Mouse (Mus musculus) MEL-GATA-1-ER (cell line): Measurements from ENCODE around the gene Tiam1.

Source experiments
- DNase-seq: peaks from one replicate; pipeline ENCODE4 v3.0.0-alpha.2; 2012; ENCODE audit warnings: low read depth; ENCODE audit errors: extremely low read depth

Gene Tiam1

DNA sequence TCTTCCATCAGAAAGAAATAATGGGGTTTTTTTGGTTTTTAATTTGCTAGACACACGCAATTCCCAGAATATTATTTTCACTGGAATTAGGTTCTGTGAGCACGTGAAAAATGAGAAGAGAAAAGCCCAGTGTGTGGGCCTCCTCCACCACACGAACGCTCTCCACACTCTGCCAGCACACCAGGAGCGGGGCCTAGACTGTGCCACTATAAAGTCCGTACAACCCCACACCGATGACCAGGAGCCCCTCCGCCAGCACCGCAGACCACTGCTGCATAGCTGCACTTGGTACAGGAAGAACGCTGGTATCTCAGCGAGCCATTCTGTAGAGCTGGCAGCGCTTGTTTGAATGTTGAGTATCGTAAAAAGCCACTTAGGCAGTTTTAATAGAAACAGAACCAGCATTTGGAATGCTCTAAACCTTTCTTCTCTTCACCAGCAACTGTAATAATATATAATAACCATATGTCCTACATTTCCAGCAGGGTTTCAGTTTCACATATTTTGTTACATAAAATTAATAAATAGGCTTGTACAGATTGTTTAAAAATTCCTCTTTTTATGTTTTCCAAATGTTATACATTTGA lies 136.1 kb downstream of the Tiam1 start:
- no peak for DNase-seq

DNA sequence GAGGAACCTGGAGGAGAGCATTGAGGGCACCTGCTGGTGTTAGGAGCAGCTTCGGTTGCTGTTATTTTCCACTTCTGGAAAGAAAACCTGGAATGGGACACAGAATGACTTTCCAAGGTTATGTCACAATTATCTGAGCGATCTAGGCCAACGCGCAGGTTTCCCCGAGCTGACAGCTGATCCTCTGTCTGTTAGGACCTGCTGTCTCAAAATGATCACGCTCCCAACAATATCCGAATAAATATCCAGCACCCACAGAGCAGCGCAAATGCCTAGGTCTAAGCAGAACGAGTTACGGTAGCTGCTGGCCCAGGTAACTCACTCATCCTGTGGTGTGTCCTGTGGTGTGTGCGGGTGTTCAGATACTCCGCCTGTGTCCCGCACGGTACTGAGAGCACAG lies 140.0 kb downstream of the Tiam1 start:
- DNase-seq: no peak

DNA sequence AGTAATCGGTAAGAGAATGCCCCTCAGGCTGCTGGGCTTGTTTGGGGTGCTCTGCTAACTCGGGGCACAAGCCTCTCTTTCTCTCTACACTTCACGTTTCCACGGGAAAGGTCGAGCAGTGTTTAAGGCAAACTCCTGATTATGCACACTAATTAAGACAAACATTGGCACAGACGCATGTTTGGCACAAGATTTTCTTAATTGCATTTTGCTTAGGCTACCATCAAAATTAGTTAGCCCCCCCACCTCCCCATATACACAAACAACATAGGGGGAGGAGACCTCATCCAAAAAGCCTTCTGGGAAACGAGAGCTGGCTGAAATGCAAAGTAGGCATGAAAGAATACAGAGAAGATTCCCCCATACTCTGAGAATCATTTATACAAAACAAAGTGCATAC lies 148.4 kb downstream of the Tiam1 start:
- no peak for DNase-seq

DNA sequence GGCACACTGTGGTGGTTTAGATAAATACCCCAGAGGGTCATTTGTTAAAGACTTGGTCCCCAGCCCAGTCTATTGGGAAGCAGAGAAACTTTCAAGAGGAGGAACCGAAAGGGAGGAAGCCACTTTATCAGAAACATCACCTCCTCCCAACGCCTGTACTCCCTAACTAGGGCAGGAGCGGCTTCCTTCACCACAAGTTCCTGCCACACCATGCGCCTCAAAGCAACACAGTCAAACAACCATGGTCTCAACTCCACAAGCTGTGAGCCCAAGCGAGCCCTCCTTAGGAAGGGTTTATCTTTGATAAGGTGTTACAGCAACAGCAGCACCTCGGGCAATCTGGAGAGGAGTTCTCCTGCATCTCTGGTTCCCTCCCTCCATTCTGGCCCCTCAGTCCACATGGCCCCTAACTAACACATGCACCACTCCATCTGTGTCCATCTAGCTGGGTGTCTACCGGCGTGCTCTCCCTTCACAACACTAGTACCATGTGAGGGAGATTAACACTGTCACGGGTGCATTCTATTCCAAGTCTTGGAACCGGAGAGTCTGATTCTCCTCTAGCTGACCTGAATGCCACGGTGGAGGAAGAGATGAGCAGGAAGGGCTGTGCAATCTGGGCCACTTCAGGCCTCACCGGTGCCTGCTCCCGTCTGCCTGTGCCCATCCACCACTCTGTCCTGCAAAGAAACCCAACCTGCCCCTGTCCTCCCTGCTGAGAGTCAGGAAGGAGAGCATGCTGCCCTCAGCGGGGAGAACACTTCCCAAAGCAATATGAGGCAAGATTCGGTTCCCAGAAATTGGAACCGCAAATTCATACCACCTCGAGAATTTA lies 149.4 kb downstream of the Tiam1 start:
- DNase-seq: peak; percentile 88

DNA sequence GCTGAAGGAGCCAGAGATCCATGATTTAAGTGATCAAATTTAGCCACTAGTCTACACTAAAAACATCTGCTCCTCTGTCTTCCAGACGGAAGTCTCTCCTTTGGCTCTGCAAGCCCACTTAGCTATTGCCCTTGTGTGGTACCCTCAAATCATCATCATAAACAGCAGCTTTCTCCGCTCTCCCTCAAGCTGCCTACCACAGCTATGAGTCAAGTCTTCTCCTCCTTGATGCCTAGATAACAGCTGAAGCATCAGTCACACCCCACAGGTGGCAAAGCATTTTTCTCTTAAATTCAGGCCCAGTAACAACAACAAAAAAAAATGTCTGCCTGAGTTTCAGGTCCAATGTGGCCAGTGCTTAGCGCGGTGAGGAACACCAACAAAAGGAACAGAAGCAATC lies 150.1 kb downstream of the Tiam1 start:
- no peak for DNase-seq

DNA sequence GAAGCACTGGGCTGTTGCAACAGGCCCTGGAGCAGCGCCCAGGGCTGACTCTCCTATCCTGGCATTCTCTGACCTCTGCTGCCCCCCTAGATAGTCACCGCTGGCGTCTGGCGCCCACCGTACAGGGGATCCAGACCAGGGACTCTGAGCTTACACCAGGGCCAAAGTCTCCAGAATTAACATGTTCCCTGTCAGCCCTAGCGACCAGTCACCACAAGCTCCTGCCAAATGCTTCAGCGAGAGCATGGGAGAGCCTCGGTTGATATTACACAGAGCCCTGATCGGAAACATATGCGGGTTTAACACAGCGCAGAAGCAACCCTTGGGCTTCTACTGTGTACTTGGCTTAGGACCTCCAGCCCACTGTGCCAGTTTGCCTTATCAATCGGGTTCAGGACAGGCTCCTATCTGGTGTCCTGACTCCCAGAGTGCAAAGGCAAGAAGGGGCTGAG lies 151.8 kb downstream of the Tiam1 start:
- no peak for DNase-seq

DNA sequence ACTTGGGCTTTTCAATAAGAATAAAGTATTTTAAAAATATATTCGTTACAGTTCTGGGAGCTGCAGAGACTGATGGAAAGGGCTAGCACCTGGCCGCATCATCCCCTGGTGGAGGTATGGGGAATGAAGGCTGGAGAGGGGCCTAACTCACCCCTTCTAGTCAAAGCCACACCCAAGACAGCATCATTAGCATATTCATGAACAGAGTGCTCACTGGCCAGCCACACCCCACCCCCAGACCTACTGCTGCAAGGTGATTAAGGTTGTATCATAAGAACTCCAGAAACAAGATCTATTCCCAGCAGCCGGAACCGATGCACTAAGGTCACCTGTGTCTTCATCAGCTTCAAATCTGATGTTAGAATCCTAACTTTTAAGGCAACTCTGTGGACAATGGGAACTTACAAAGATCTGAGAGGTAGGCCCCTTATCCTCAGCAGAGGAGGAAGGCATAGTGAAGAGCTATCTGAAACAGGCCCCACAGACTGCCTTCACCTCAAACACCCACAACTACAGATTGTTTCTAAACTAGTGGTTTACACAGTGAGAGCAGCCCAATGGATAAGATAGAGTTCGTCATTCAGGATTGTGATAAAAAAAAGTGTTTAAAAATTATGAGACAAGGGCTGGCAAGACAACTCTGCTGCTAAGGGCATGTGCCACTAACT lies 153.1 kb downstream of the Tiam1 start:
- no peak for DNase-seq

DNA sequence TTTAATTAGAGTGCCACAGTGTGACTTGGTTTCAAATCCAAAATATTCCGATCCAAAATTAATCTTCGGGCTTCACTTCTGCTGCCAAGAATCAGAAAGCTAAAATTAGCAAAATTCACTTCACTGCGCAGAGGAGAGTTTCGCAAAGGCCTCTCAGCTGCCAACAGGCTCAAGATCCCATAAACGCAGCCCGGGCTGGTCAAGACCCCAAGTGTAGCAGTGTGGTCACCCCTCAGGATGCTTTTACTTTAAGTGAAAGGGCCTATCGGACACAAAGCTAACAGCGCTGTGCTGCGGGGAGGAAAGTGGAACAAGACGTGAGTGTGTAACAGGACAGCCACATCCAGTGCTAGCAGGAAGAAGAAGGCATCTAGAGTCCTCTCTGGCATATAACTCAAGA lies 153.8 kb downstream of the Tiam1 start:
- DNase-seq: no peak

DNA sequence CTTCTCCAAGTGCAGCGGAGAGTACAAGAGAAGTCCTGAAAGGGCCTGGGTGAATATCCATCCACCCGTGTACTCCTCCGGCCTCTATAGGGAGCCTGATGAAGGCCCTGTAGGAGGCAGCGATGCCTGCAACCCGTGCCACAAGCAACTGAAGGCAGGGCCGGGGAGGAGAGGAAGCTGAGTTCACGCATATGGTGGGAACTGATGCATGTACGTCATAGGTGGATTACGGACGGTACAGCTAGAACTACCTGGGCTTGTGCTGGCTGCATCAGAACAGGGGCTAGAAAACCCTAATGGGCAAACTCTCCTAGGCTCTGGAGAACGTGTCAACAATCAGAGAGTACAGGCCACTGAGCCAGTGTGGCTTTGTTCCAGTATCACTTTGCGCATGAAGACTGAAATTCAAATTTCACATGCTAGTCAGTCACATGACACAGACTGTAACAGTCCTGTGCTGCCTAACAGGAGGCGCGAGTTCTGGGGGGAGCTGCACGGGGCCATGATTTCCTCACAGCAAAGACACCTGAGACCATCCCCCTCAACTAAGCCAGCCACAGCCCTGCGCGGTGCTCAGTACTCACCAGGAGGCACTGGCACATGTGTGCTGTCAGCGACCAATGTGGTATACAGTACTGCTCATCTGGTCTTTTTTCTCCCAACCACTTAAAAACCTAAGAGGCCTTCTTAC lies 156.8 kb downstream of the Tiam1 start:
- no peak for DNase-seq

DNA sequence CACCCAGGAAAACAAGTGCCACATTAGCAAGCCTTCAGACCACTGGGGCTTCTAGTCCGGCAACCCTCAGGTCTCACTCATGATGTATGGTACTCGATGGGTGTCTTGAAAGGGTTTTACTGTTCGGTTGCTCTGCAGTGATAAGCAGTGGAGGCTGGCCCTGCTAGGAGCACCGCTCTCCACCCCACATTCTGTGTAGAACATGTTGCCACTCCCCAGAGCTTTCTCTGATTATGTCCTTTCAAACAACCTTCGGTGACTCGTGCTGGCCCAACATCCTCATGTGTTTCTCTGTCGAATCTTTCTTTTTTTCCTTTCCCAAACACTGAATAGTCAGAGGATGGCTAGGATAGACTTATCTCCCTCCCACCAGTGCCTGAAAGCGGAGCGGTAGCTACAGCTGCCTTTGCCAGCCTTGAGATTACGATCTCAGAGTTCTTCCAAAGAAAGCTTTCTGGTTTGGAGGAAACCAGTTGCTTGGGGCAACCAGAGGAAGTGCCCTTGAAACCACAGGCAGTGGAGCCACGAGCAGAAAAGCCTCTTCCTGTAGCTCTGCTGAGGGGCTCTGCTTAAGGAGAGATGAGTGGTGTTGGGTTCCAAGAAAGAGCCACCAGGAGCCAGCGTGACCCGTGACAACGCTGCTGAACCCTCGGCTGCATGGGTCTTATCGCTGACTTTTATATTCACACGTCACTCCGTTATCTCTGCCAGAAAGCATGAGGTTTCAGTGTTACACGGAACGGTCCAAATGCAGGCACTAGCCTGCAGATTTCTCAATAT lies 157.7 kb downstream of the Tiam1 start:
- peak; percentile 77 for DNase-seq

DNA sequence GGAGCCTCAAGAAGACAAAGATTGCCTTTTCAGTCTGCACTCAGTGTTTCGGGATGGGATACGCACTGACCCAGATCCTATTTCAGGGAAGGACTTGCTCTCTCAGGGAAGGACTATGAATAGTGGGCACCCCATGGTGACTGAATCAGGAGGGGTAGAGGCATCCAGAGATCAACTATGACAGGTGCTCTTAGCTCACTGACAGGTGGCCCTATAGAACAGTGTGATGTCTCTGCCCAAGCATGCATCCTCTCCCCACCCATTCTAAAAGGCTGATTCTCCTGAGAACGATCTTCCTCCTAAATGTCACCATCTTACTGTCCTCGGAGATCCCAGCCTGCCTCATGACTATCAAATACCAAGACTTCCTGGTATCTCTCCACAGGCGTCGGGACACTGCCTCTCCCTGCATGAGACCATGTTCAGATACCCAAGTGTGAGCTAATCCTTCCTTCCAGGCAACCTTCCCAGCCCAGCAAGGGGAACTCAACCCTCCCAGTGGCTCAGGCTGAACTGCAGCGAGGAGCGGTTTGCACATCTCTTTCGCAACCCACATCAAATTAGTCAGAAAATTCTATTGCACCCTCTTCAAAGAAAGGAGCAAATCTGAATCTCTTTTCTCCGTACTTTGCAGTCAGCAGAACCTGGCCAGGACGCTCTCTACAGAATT lies 163.4 kb downstream of the Tiam1 start:
- no peak for DNase-seq

DNA sequence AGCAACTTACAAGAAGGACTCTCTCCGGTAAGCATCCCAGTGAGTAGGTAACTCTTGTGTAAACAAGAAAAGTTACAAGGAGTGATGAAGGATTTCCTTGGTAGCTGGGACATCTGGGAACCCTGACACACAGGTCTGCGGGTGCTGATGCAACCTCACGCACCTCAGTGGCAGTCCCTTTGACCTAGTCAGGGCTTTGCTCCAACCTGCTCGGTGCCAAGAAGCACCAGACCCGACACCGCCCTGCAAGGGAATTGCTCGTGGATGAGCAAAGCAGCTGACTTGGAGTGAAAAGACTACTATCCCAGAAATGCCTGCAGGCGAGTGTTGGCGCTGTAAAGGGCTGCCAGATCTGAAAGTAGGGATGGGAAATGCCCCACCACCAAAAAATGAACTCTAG lies 168.1 kb downstream of the Tiam1 start:
- no peak for DNase-seq

DNA sequence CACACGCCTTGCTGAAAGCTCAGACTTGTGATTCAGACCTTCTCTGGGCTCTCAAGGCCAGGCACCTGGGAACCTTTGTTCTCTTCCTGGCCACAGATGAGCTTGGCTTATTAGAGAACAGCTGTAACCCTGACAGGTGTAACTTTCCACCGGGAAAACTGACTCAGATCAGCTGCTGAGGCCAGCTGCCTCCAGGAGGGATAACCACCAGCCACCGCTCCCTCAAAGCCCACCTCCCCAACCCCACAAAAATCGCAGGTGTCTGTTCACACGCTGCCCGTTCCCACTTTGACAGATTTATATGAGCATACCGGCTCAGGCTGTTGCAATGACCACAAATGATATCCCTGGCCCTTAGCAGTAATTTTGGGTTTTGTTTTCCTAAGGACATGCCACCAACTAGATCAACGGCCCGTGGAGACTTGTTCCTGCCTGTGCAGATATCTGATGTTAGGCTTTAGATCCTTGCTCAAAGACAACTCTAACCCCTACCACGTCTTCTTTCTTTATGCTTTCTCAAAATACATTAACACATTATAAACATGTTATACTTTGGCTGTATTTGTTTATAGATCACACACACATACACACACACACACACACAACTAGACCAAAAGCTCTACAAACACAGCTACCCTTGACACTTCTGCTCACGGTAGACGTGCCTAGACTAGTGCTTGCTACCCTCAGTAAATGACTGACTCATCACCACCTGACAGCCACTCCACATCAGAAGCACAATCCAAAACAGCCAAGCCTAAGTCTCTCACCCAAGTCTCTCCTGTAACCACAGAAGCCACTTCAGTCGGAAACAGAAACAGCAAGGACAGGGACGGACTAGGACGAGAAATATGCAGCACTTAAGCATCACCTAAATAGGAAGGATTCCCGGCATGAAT lies 169.5 kb downstream of the Tiam1 start:
- no peak for DNase-seq

DNA sequence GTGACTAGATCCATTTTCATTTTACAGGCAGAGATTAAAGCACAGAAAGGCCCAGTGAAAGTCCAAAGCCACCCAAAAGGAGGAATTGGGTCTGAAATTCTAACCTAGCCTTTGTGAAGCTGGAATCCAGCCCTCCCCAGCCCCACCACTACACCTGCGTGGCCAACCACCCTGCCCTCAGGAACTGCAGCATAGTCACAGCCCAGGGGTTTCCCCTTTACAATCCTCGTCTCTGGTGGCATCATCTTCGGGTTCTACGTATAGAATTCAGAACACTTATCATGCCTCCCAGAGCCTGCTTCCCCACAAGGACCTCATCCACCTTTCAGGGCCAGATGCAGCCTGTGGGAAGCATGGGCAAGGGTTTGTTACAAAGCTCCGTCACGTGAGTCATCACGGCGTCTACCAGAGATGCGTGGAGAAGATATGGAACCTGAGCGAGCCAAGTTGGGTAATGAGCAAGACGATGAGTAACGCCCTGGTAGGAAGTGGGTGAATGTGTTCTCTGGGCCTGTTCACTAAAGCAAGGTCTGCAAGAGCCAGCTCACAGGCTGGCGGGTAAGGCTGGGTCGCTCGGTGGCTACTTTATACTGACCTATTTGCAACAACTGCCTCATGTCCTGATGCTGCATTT lies 170.6 kb downstream of the Tiam1 start:
- DNase-seq: no peak

DNA sequence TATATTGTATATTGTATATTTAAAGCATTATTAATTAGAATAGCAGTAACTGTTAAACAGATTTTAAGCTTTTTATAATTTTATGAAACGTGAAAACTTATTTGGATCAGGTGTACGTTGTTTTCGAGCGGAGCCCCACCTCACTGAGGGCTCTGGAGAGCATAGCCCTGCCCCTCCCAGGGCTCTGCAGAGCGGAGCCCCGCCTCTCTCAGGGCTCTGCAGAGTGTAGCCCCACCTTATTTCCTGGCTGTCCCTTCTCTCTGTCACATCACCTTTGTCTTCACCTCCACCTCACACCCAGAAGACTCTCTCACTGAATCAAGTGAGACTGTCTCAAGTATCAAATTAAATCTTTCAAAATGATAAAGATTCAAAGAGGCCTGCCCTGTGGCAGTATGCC lies 171.6 kb downstream of the Tiam1 start:
- DNase-seq: no peak

DNA sequence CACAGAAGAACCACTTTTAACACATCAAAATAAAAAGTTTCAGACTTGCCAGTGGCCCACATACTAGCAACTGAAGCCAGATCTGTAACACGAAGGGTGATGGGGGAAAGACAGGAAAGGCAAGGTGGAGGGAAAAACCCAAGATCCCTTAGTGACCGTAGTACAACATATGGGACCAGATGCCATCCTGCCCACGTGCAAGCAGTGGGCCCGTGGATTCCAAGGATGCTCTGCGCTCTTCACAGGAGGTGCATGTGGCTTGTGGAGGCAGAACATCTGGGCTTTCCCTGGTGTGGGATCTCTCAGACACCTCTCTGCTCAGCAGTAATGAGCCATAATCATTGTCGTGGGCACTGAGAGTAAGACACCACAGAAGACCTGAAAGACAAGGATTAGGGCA lies 175.5 kb downstream of the Tiam1 start:
- DNase-seq: no peak

DNA sequence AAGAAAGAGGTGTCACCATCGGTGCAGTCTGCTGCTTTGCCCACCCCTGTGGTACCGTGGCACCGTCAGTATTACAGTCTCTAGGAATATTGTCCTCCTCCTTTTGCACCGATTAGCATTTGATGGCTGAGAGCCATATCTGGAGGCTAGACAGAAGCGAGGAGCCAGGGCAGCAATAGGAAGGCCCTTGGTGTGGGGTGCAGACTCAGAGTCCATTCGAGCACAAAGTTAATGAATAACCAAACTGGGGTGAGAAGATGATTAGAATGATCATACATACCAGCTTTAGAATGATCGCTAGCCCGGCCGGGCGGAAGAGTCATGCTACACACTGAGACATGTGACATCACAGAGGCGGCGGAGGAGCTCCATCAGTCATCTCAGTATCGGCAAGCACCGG lies 180.7 kb downstream of the Tiam1 start:
- DNase-seq: no peak

DNA sequence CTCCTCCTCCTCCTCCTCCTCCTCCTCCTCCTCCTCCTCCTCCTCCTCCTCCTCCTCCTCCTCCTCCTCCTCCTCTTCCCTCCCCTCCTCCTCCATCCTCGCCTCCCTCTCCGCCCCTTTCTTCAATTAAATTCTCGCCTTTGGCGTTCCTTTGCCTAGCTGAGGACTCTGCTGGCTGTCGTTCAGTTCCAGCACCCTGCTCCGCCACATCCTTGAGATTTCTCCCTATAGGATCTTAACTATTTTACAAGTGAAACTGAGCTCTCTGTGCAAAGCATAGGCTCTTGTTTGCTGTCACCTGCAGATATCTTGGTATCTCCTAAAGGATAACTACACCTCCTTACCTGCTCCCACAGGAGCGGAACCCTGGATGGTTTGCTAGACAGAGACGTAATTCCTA lies 182.7 kb downstream of the Tiam1 start:
- DNase-seq: no peak

DNA sequence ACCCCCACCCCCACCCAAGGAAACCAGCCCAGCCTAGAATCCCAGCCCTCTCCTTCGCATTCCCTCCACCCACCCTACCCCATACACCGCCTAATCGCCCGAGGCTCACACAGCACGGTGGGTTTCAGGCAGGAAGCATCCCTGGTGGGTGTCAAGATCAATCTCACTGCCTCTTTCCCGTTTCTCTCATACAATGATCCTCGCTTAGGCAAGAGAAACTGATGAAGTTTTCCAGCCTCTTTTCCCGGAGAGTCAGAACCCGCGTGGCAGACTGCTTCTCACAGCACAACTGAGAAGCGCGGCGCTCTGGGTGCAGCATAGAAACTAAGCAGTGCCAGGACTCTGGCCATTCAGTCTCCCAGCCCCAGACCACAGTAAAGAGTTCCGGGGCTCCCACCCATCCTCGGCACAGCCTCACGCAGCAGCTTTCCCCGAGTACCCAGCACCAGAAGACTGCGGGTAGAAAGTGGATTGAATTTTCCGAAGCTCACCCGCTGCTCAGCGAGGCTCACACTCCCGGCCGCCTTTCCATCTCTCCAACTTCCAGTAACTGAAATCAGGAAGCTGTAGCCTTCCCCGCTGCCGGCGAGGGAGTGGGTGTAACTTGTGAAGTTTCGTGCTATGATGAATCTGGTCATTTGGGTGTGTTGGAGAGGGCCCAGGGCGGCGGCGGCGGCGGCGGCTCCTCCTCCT lies 183.2 kb downstream of the Tiam1 start:
- DNase-seq: no peak
